Mouse (Mus musculus): ENCODE measurements around the gene Mptx2.
"Not testable (repeated sequence)": the region's sequence is repeated elsewhere in the genome, so short reads cannot be mapped to it uniquely, and the experiment has no call there.

Mptx2 gene

GRCm38 (mm10) chr1:173277677-173278076 is at the start of gene Mptx2:
Gene Mptx2, minus strand, starts transcription at chr1:173277777.
- DNase-seq = no peak

GRCm38 (mm10) chr1:173326552-173326951 is 49.0 kb upstream of the Mptx2 start:
- DNase-seq = no peak

GRCm38 (mm10) chr1:173325395-173325794 is 47.8 kb upstream of the Mptx2 start:
- no peak for DNase-seq

GRCm38 (mm10) chr1:173324961-173325360 is 47.4 kb upstream of the Mptx2 start:
- no peak for DNase-seq

DNA sequence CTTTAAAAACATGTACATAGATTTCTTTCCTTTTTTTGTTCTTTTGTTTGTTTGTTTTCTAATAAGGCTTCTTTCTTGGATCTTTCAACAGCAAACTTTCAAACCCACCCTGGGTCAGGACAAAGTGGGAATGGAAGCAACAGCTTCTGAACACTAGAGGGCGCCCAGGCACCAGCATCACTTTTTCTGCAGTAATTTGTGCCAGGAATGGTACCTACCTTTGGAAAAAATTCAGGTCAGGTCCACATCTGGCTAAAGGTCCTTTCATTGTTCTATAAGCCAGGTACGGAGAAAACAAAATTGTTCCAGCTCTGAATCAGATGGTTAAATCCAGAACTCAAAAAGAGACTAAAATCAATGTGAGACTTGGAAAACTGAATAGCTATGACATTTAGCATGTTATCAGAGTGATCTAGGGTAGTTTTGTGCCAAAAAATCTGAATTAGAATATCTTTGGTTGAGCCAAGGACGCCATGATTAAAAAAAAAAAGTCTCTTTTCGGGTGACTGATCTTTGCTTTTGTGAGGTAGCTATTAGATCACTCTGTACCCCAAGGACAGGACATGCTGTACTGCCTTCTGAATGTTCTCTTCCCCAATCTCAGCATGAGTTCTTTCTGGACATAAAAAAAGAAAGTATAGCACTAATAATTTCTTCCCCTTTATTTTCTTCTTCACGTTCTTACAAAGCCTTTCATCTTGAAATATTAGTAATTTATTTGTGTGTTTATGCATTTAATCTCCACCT is 46.4 kb upstream of the Mptx2 start:
- DNase-seq = no peak

- DNase-seq = no peak
These were observed 44.7 kb upstream of the Mptx2 start for GRCm38 (mm10) chr1:173322249-173322627.

GRCm38 (mm10) chr1:173321593-173322248 is 44.1 kb upstream of the Mptx2 start:
- no peak for DNase-seq

DNA sequence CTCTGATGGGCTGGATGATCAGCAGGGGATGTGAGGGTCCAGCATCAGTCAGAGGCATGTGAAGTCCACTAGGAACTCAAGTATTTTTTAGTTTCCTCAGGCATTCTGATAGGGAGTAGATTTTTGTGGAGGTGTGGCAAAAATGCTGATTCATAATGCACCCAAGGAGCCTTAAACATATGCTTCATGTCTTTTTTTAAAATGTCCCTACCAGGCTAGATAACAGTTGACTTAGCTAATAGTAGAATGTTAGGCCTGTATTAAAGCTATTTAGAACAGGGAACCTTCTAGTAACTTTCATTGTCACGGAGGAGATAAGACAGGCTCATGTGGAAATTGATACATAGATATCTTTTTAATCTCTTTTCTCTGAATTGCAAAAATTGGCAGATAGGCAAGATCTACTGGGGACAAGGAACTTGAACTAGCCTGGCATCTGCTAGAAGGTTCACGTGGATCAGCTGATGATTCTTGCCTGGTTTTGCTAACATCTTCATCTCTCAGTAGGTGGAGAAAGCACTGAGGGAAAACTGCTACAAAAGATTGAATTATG is 40.4 kb upstream of the Mptx2 start:
- DNase-seq = no peak

DNA sequence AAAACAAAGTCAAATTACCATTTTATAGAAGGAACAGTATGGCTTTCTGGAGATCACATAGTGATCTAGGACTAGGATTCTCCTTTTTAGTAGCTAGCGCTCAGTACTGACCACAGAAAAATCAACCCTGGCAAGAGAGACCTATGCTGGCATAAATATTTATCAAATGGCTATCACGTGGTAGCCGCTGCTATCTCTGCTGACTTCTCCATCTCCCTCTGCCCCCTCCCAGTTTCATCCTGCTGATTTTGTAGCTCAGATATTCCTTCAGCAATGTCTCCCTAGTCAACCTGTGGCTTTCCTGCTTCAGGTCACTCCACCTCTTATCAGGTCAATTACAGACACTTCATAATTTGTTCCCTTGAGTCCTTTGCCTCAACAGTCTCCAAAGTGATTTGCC is 38.1 kb upstream of the Mptx2 start:
- DNase-seq = no peak

- not testable (repeated sequence) for DNase-seq
These were observed 36.0 kb upstream of the Mptx2 start for GRCm38 (mm10) chr1:173313535-173314050.

GRCm38 (mm10) chr1:173302795-173303194 is 25.2 kb upstream of the Mptx2 start:
- not testable (repeated sequence) for DNase-seq

GRCm38 (mm10) chr1:173265701-173266100 is 11.9 kb downstream of the Mptx2 start, which contains the start of gene Olfr418:
Gene Olfr418, plus strand, starts transcription at chr1:173266001.
- DNase-seq = no peak

DNA sequence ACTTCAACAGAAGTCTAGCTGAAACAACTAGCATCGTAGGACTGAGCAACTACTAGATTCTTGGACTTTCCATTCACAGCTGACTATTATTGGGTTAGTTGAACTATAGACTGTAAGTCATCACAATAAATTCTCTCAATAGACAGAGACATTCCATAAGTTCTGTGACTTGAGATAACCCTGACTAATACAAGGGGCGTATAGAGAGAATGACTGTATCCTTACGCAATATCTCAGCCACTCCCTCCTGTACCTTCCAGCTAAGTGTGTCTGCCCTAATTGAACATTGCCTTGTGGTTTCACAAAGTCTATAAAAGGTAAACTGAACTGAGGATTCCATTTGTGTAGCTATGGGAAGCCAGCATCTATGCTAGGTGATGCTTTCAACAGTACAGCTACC is 27.7 kb downstream of the Mptx2 start:
- no peak for DNase-seq

DNA sequence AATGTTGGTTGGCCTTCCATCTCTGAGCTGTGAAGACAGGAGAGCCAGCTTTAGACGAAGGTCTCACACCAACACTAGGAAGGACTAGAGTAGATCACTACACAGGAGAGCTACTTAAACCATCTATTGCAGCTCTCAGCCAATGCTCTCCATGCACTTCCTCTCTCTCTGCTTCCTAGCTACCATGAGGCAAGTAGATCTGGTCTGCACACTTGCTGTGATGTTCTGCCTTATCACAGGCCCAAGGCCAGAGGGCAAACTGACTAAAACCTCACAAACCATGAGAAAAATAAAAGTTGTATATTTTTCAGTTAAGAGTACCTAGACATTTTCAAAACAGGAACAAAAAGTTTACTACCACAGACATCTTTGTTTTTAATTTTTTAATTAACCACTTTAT is 40.6 kb downstream of the Mptx2 start:
- DNase-seq = not testable (repeated sequence)

GRCm38 (mm10) chr1:173227081-173227480 is 50.5 kb downstream of the Mptx2 start, which contains the start of gene Fcer1a:
Gene Fcer1a, minus strand, starts transcription at chr1:173227214.
- DNase-seq = no peak
